Mouse (Mus musculus) cerebellum, adult 2 months (tissue): ENCODE results near the gene Cib1.

Source experiments
- CTCF ChIP-seq: fragments of 200-500 bp; IDR thresholded peaks from 2 replicates; pipeline ENCODE4 v1.5.1; 2011; ENCODE audit warnings: low read depth, mild to moderate bottlenecking, control low read depth, low read length, moderate library complexity, borderline replicate concordance; ENCODE audit not compliant: insufficient read depth
- POLR2A ChIP-seq: fragments of 200-500 bp; IDR thresholded peaks from 2 replicates; pipeline ENCODE4 v1.6.1; 2011; ENCODE audit warnings: low read length, control low read depth, borderline replicate concordance; ENCODE audit not compliant: insufficient read depth

- TF ChIP-seq POLR2A (no peak), CTCF (no peak)
Measured at GRCm38 (mm10) chr7:80189147-80189933, 43.3 kb downstream of the Cib1 start.
